ENCODE assay signal across 11 mouse cellular contexts in the genomic region with DNA sequence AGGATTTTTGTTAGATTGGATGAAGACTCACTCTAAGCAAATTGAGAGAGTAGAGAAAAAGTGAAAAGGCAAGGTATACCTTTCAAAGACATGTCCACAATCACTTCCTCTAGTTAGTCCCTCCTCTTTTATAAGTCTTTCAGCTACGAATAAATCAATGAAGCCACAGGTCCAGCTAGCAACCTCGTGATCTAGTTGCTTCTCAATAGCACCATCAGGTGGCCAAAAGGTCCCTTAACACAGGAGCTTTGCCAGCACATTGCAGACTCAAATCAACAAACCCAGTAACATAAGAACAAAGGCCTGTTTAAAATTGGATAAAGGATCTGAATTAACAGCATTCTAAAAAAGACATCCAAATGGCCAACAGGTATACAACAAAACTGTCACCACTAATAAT. TPM values are rescaled to one million over a fixed set of nuclear protein-coding genes. Genes with fewer than 3 reads are reported as not detected.
DNase-seq lines count a peak whose midpoint lies in the region; ATAC-seq and TF ChIP-seq lines count a peak whose summit lies in the region.
"Had no signal": no experiment of that assay in that cellular context is flagged by ENCODE, and none has a peak within 500 bp of the region (broad histone marks: within the 10 kb centered on the region; RNA-seq: fewer than 3 reads in every experiment).

No protein-coding gene starts in this region.

- H3K9ac ChIP-seq in forebrain, postnatal 0 days: no peak overlapping the region
- H3K9ac ChIP-seq in forebrain, embryonic 16.5 days (replicated peaks; ENCODE audit: low read depth, low read length): no peak overlapping the region
- H3K9ac ChIP-seq: heart, embryonic 12.5 days had no signal

- peak; percentile 31 for DNase-seq in forebrain, postnatal 0 days
- no peak for DNase-seq in lung, adult 2 months
- DNase-seq in lung, postnatal 4 days: no peak
- DNase-seq in retina, postnatal 1 day: peak; percentile 37
- DNase-seq in urinary bladder, postnatal 10 days (ENCODE audit: low spot score): no peak

- no peak overlapping the region for H3K27ac ChIP-seq in forebrain, postnatal 0 days (ENCODE audit: low read depth, low read length)
- H3K27ac ChIP-seq in forebrain, embryonic 16.5 days (ENCODE audit: low read length): no peak overlapping the region
- H3K27ac ChIP-seq in cortical plate, adult 2 months (ENCODE audit: insufficient read depth, low read length): no peak overlapping the region

- H3K4me3 ChIP-seq in forebrain, postnatal 0 days (ENCODE audit: low read depth, low read length): no peak overlapping the region
- no peak overlapping the region for H3K4me3 ChIP-seq in forebrain, embryonic 16.5 days (replicated peaks; ENCODE audit: low read length)
- H3K4me3 ChIP-seq in lung, adult 2 months (replicated peaks; ENCODE audit: extremely low read depth, low read depth, low read length): no peak overlapping the region
- no peak overlapping the region for H3K4me3 ChIP-seq in cortical plate, adult 2 months (ENCODE audit: insufficient read depth, low read length)
- H3K4me3 ChIP-seq: heart, embryonic 12.5 days had no signal

- 18% methylated on average over 2 of the region's 2 CpGs for WGBS in forebrain, postnatal 0 days
- WGBS in forebrain, embryonic 16.5 days: 27% methylated on average over 2 of the region's 2 CpGs
- WGBS in lung, adult 2 months: 24% methylated on average over 2 of the region's 2 CpGs

- no peaks in the 10 kb centered on the region for H3K36me3 ChIP-seq in forebrain, postnatal 0 days (ENCODE audit: insufficient read depth)
- no peaks in the 10 kb centered on the region for H3K36me3 ChIP-seq in forebrain, embryonic 16.5 days (ENCODE audit: control insufficient read depth, insufficient read depth)
- H3K36me3 ChIP-seq: heart, embryonic 12.5 days had no signal

- no peak for TF ChIP-seq POLR2A in lung, adult 2 months (IDR thresholded peaks at IDR 0.05; ENCODE audit: borderline replicate concordance, extremely low read depth, low read depth, low read length)
- no peak for TF ChIP-seq POLR2A in cortical plate, adult 2 months (IDR thresholded peaks at IDR 0.05; ENCODE audit: extremely low read depth, insufficient read depth, low read length)

- no peaks in the 10 kb centered on the region for H3K4me1 ChIP-seq in forebrain, postnatal 0 days (ENCODE audit: insufficient read depth)
- no peaks in the 10 kb centered on the region for H3K4me1 ChIP-seq in forebrain, embryonic 16.5 days (replicated peaks; ENCODE audit: control insufficient read depth, insufficient read depth, low read length)
- no peaks in the 10 kb centered on the region for H3K4me1 ChIP-seq in lung, adult 2 months (ENCODE audit: control insufficient read depth, insufficient read depth, low read length)
- no peaks in the 10 kb centered on the region for H3K4me1 ChIP-seq in cortical plate, adult 2 months (ENCODE audit: control insufficient read depth, insufficient read depth, low read length)
- H3K4me1 ChIP-seq: heart, embryonic 12.5 days had no signal

- no peaks in the 10 kb centered on the region for H3K27me3 ChIP-seq in forebrain, postnatal 0 days (ENCODE audit: insufficient read depth, low read length)
- H3K27me3 ChIP-seq in forebrain, embryonic 16.5 days (replicated peaks; ENCODE audit: control insufficient read depth, insufficient read depth, low read length): no peaks in the 10 kb centered on the region
- H3K27me3 ChIP-seq: heart, embryonic 12.5 days had no signal

- no peaks in the 10 kb centered on the region for H3K9me3 ChIP-seq in forebrain, postnatal 0 days (ENCODE audit: low read length)
- H3K9me3 ChIP-seq in forebrain, embryonic 16.5 days (ENCODE audit: control insufficient read depth, low read length): no peaks in the 10 kb centered on the region
- H3K9me3 ChIP-seq: heart, embryonic 12.5 days had no signal

- H3K4me2 ChIP-seq in forebrain, postnatal 0 days (ENCODE audit: low read depth): no peak overlapping the region
- no peak overlapping the region for H3K4me2 ChIP-seq in forebrain, embryonic 16.5 days (ENCODE audit: low read length)
- H3K4me2 ChIP-seq: heart, embryonic 12.5 days had no signal

- ATAC-seq in forebrain, postnatal 0 days: no peak
- ATAC-seq in forebrain, embryonic 16.5 days: no peak
- ATAC-seq in activated CD4-positive, CD25-positive, alpha-beta regulatory T cell, adult 4 months: no peak

- TF ChIP-seq CTCF in forebrain, postnatal 0 days (IDR thresholded peaks at IDR 0.05; ENCODE audit: low read depth): peak; percentile 43
- TF ChIP-seq CTCF in lung, adult 2 months (IDR thresholded peaks at IDR 0.05; ENCODE audit: insufficient read depth, low read length): 0 out of 2 replicates have a peak, but pooled peaks have one; percentile 15
- peak; percentile 27; the same call in 1 of the 2 replicates for TF ChIP-seq CTCF in cortical plate, adult 2 months (IDR thresholded peaks at IDR 0.05; ENCODE audit: extremely low read depth, insufficient read depth, low read length)

RNA-seq across cellular contexts. Expression of gene Cypt3, which starts 30.0 kb away (rescaled TPM):
- not detected in 2 replicates for total RNA-seq in forebrain, postnatal 0 days (2014; rRNA removed)
- polyA plus RNA-seq in forebrain, postnatal 0 days (2015; fragmentation: Nextera tagmentation; extraction: Ambion mirVana): not detected in 2 replicates
- polyA plus RNA-seq in forebrain, embryonic 16.5 days (2015; fragmentation: Nextera tagmentation; extraction: Ambion mirVana): not detected in 2 replicates
- polyA plus RNA-seq in lung, adult 2 months (2012; rRNA removed): not detected in 2 replicates
- polyA plus RNA-seq in cortical plate, adult 2 months (2012; rRNA removed): not detected in 2 replicates
- polyA plus RNA-seq in activated CD4-positive, CD25-positive, alpha-beta regulatory T cell, adult 4 months (2017; shearing (Covaris generic)): not detected
- polyA plus RNA-seq: heart, embryonic 12.5 days; liver, embryonic 16.5 days; stomach, embryonic 14.5 days had no signal

RNA-seq across cellular contexts. Expression of gene Ubqln2, which starts 30.4 kb away (rescaled TPM):
- total RNA-seq in forebrain, postnatal 0 days (2014; rRNA removed): 52.2 and 87.1 TPM in 2 replicates
- polyA plus RNA-seq in forebrain, postnatal 0 days (2015; fragmentation: Nextera tagmentation; extraction: Ambion mirVana): 41.2 and 53.9 TPM in 2 replicates
- polyA plus RNA-seq in forebrain, embryonic 16.5 days (2015; fragmentation: Nextera tagmentation; extraction: Ambion mirVana): 45.2 and 45.7 TPM in 2 replicates
- 34.1 and 39.1 TPM in 2 replicates for polyA plus RNA-seq in lung, adult 2 months (2012; rRNA removed)
- 122 and 124 TPM in 2 replicates for polyA plus RNA-seq in cortical plate, adult 2 months (2012; rRNA removed)
- polyA plus RNA-seq in activated CD4-positive, CD25-positive, alpha-beta regulatory T cell, adult 4 months (2017; shearing (Covaris generic)): 1 to 10 TPM; 3.1 to 5.9 TPM

Comparison
In these comparisons a context has a peak if more than half of its experiments do, and no peak if none do; other contexts are left out.
1. DNase-seq: peak in forebrain, postnatal 0 days (single experiment) and retina, postnatal 1 day (single experiment); none in lung, adult 2 months (single experiment), lung, postnatal 4 days (0 of 2) and urinary bladder, postnatal 10 days (single experiment).
2. Peak in every context shown above with its lines, with median percentiles within 50 percentile points of each other: CTCF ChIP-seq.